Mouse (Mus musculus) embryonic facial prominence, embryonic 15.5 days (tissue): ENCODE measurements around the gene Itgb2l. TPM values are rescaled to one million over a fixed set of nuclear protein-coding genes. Genes with fewer than 3 reads are reported as not detected.

Experiments used
- ATAC-seq: fragments of 200-750 bp; cut with Nextera tagmentation; 2 replicates; pipeline ENCODE4 v1.8.0; 2017; ENCODE audit warnings: low read depth, moderate TSS enrichment; ENCODE audit not compliant: insufficient number of reproducible peaks, low FRiP score, low TSS enrichment
- H3K27ac ChIP-seq: fragments of 300-500 bp; sonication (generic); replicated peaks from 2 replicates; pipeline ENCODE4 v1.5.1; 2015; ENCODE audit warnings: mild to moderate bottlenecking, inconsistent platforms
- H3K27me3 ChIP-seq: fragments of 300-500 bp; sonication (generic); 2 replicates; pipeline ENCODE4 v1.6.1; 2015; ENCODE audit warnings: inconsistent platforms
- H3K36me3 ChIP-seq: fragments of 300-500 bp; sonication (generic); 2 replicates; pipeline ENCODE4 v1.6.1; 2015; ENCODE audit warnings: mild to moderate bottlenecking, inconsistent platforms
- H3K4me1 ChIP-seq: fragments of 300-500 bp; sonication (generic); 2 replicates; pipeline ENCODE4 v1.6.1; 2015; ENCODE audit warnings: inconsistent platforms
- H3K4me2 ChIP-seq: fragments of 300-500 bp; sonication (generic); replicated peaks from 2 replicates; pipeline ENCODE4 v1.6.1; 2015; ENCODE audit warnings: mild to moderate bottlenecking, inconsistent platforms
- H3K4me3 ChIP-seq: fragments of 300-500 bp; sonication (generic); replicated peaks from 2 replicates; pipeline ENCODE4 v1.5.1; 2015; ENCODE audit warnings: mild to moderate bottlenecking, inconsistent platforms
- H3K9ac ChIP-seq: fragments of 300-500 bp; sonication (generic); 2 replicates; pipeline ENCODE4 v1.6.1; 2015; ENCODE audit warnings: inconsistent platforms
- H3K9me3 ChIP-seq: fragments of 300-500 bp; sonication (generic); replicated peaks from 2 replicates; pipeline ENCODE4 v1.6.1; 2016; ENCODE audit warnings: inconsistent platforms
- WGBS: fragments of 180-500 bp; shearing (Covaris S2); methylation state at CpG from one replicate; pipeline ENCODE4 v1.1.7; 2015; 5-methylcytosine and 5-hydroxymethylcytosine counted together
- polyA plus RNA-seq: library from polyadenylated mRNA; unstranded; fragments of >200 nt; fragmentation: Nextera tagmentation; extraction: Ambion mirVana; gene quantifications from 2 replicates; pipeline ENCODE4 v1.2.1, GENCODE M21; 2015

The Itgb2l gene
- polyA plus RNA-seq, 1 experiment from 2014 or later: 0.39 TPM

- Histone ChIP-seq H3K27me3 (no peaks in the 10 kb centered on the region), H3K4me1 (no peaks in the 10 kb centered on the region), H3K9ac (no peak overlapping the region), H3K27ac (no peak overlapping the region), H3K4me3 (no peak overlapping the region), H3K4me2 (no peak overlapping the region), H3K9me3 (no peaks in the 10 kb centered on the region), H3K36me3 (no peaks in the 10 kb centered on the region)
- ATAC-seq: no peak
These were observed 58.7 kb downstream of the Itgb2l start for GRCm38 (mm10) chr16:96384741-96385140.

GRCm38 (mm10) chr16:96382496-96383181, 60.8 kb downstream of the Itgb2l start:
- no peaks in the 10 kb centered on the region for H3K9me3 ChIP-seq
- no peak overlapping the region for H3K4me3 ChIP-seq
- H3K27ac ChIP-seq: no peak overlapping the region
- no peaks in the 10 kb centered on the region for H3K4me1 ChIP-seq
- H3K27me3 ChIP-seq: no peaks in the 10 kb centered on the region
- no peak for ATAC-seq
- H3K4me2 ChIP-seq: no peak overlapping the region
- 74% methylated on average over 5 of the region's 5 CpGs for WGBS
- no peak overlapping the region for H3K9ac ChIP-seq
- H3K36me3 ChIP-seq: no peaks in the 10 kb centered on the region

GRCm38 (mm10) chr16:96381435-96381834, 62.0 kb downstream of the Itgb2l start:
- no peak for ATAC-seq
- no peak overlapping the region for H3K4me2 ChIP-seq
- WGBS: 93% methylated on average over 12 of the region's 12 CpGs

GRCm38 (mm10) chr16:96378111-96378510, 65.3 kb downstream of the Itgb2l start:
- H3K4me2 ChIP-seq: no peak overlapping the region
- H3K36me3 ChIP-seq: no peaks in the 10 kb centered on the region
- no peak overlapping the region for H3K9ac ChIP-seq
- no peak overlapping the region for H3K27ac ChIP-seq
- 89% methylated on average over 10 of the region's 10 CpGs for WGBS
- ATAC-seq: no peak
- no peaks in the 10 kb centered on the region for H3K4me1 ChIP-seq
- H3K9me3 ChIP-seq: no peaks in the 10 kb centered on the region
- H3K4me3 ChIP-seq: no peak overlapping the region
- no peaks in the 10 kb centered on the region for H3K27me3 ChIP-seq

More at GRCm38 (mm10) chr16:96381435-96381834, 62.0 kb downstream of the Itgb2l start:
- H3K27me3 ChIP-seq: no peaks in the 10 kb centered on the region
- H3K9me3 ChIP-seq: no peaks in the 10 kb centered on the region
- no peaks in the 10 kb centered on the region for H3K36me3 ChIP-seq
- H3K27ac ChIP-seq: no peak overlapping the region
- H3K9ac ChIP-seq: no peak overlapping the region
- H3K4me1 ChIP-seq: no peaks in the 10 kb centered on the region
- no peak overlapping the region for H3K4me3 ChIP-seq

- no peak overlapping the region for H3K9ac ChIP-seq
- H3K36me3 ChIP-seq: no peaks in the 10 kb centered on the region
- H3K27ac ChIP-seq: no peak overlapping the region
- H3K27me3 ChIP-seq: no peaks in the 10 kb centered on the region
- WGBS: 3% methylated on average over 7 of the region's 7 CpGs
- no peaks in the 10 kb centered on the region for H3K4me1 ChIP-seq
- H3K4me2 ChIP-seq: no peak overlapping the region
- peak; percentile 57; the same call in 1 of the 2 replicates for ATAC-seq
- no peaks in the 10 kb centered on the region for H3K9me3 ChIP-seq
- H3K4me3 ChIP-seq: no peak overlapping the region
These were observed 67.1 kb downstream of the Itgb2l start for GRCm38 (mm10) chr16:96376342-96376741.

- ATAC-seq: no peak
- no peak overlapping the region for H3K4me2 ChIP-seq
- H3K9ac ChIP-seq: no peak overlapping the region
- no peaks in the 10 kb centered on the region for H3K36me3 ChIP-seq
- WGBS: 86% methylated on average over 7 of the region's 7 CpGs
- no peaks in the 10 kb centered on the region for H3K9me3 ChIP-seq
- H3K4me3 ChIP-seq: no peak overlapping the region
- H3K4me1 ChIP-seq: no peaks in the 10 kb centered on the region
- H3K27me3 ChIP-seq: no peaks in the 10 kb centered on the region
- H3K27ac ChIP-seq: no peak overlapping the region
These were observed 67.9 kb downstream of the Itgb2l start for GRCm38 (mm10) chr16:96375538-96375937.

- no peaks in the 10 kb centered on the region for H3K9me3 ChIP-seq
- no peak overlapping the region for H3K4me3 ChIP-seq
- no peak overlapping the region for H3K27ac ChIP-seq
- no peak overlapping the region for H3K9ac ChIP-seq
- H3K4me1 ChIP-seq: no peaks in the 10 kb centered on the region
- no peak overlapping the region for H3K4me2 ChIP-seq
- H3K27me3 ChIP-seq: no peaks in the 10 kb centered on the region
- 79% methylated on average over 8 of the region's 8 CpGs for WGBS
- no peaks in the 10 kb centered on the region for H3K36me3 ChIP-seq
- no peak for ATAC-seq
These were observed 70.7 kb downstream of the Itgb2l start for GRCm38 (mm10) chr16:96372752-96373118.

Other genes with a start within 250 kb of the Itgb2l start
- 12.8 and 21.1 TPM in 2 replicates for gene Sh3bgr, start 243.2 kb downstream of the Itgb2l start, polyA plus RNA-seq
- gene B3galt5, start 207.8 kb downstream of the Itgb2l start, polyA plus RNA-seq: 0.61 and 0.79 TPM in 2 replicates
- 12.7 and 13.8 TPM in 2 replicates for gene Pcp4, start 24.0 kb upstream of the Itgb2l start, polyA plus RNA-seq